Mouse (Mus musculus): ENCODE measurements around the gene Resf1.

DNA sequence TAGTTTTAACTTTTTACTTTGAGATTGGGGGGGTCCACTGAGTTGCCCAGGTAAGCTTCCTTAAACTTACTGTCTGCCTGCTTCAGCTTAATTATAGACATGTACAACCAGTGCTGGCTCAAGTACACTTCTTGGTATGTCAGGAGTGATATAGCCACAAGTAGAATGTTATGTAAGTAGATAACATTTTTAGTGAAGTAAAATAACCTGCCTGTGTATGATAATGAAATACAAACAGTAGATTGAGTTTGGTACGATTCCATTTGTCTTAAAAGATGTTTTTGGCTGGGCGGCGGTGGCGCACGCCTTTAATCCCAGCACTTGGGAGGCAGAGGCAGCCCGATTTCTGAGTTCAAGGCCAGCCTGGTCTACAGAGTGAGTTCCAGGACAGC lies 15.0 kb downstream of the Resf1 start:
- TF ChIP-seq KAT2A (IDR thresholded peaks at IDR 0.05; ENCODE audit: insufficient replicate concordance, low read length) (no peak), USF2 (conservative IDR thresholded peaks at IDR 0.05; ENCODE audit: low read depth, low read length) (no peak)

Data from CH12.LX (cell line).